Mouse (Mus musculus): ENCODE measurements around the gene Bmp6. TPM values are rescaled to one million over a fixed set of nuclear protein-coding genes. Genes with fewer than 3 reads are reported as not detected.

Bmp6 gene
- 1.6 and 2.5 TPM in 2 replicates for polyA plus RNA-seq (2021; fragmentation: Nextera tagmentation)
- long read RNA-seq, experiment 1, partial matches to known transcripts, result 1 of 5 reads
- long read RNA-seq, experiment 1, other reads (novel, unspliced or antisense), result 0 of 5 reads
- long read RNA-seq, experiment 2, partial matches to known transcripts, result 2 of 3 reads
- long read RNA-seq, experiment 2, other reads (novel, unspliced or antisense), result 1 of 3 reads

GRCm38 (mm10) chr13:38344713-38345430 is at the start of gene Bmp6:
Gene Bmp6, plus strand, starts transcription at chr13:38345107.

GRCm38 (mm10) chr13:38528687-38529294 is 183.9 kb downstream of the Bmp6 start, which contains the start of gene Txndc5:
Gene Txndc5, minus strand, starts transcription at chr13:38528824.

Other genes starting within 250 kb of the Bmp6 start
- gene Dsp, start 193.8 kb upstream of the Bmp6 start, polyA plus RNA-seq (2021; fragmentation: Nextera tagmentation), result 0.06 TPM in 1 of 2 replicates, not detected in the other
- gene Snrnp48, start 140.2 kb upstream of the Bmp6 start, polyA plus RNA-seq (2021; fragmentation: Nextera tagmentation), result 11.1 and 12.7 TPM in 2 replicates
- gene Txndc5, start 183.7 kb downstream of the Bmp6 start, polyA plus RNA-seq (2021; fragmentation: Nextera tagmentation), result 26.9 and 51.4 TPM in 2 replicates